ENCODE assay signal across 12 mouse cellular contexts in genomic region chr14:102983686-102984085, GRCm38 (mm10). TPM values are rescaled to one million over a fixed set of nuclear protein-coding genes. Genes with fewer than 3 reads are reported as not detected.
DNase-seq lines count a peak whose midpoint lies in the region; ATAC-seq and TF ChIP-seq lines count a peak whose summit lies in the region.
"Had no signal": no experiment of that assay in that cellular context is flagged by ENCODE, and none has a peak within 500 bp of the region (broad histone marks: within the 10 kb centered on the region; RNA-seq: fewer than 3 reads in every experiment).

No protein-coding gene starts in this region.

- 0 out of 2 replicates have a peak overlapping the region, but pooled peaks have one; percentile 67 for H3K4me3 ChIP-seq in heart, embryonic 11.5 days (ENCODE audit: low read depth, low read length)
- 0 out of 2 replicates have a peak overlapping the region, but pooled peaks have one; percentile 58 for H3K4me3 ChIP-seq in lung, embryonic 15.5 days
- H3K4me3 ChIP-seq in hindbrain, embryonic 13.5 days, result no peak overlapping the region
- H3K4me3 ChIP-seq in liver, postnatal 0 days (ENCODE audit: low read depth, low read length), result no peak overlapping the region

- H3K4me2 ChIP-seq in heart, embryonic 11.5 days, result peak overlapping the region; percentile 97
- peak overlapping the region; percentile 94; the same call in 1 of the 2 replicates for H3K4me2 ChIP-seq in lung, embryonic 15.5 days
- peak overlapping the region; percentile 89; the same call in 1 of the 2 replicates for H3K4me2 ChIP-seq in hindbrain, embryonic 13.5 days
- H3K4me2 ChIP-seq in liver, postnatal 0 days (ENCODE audit: low read depth, low read length), result peak overlapping the region; percentile 77

- 70% methylated on average over 8 of the region's 8 CpGs for WGBS in heart, embryonic 11.5 days (ENCODE audit: insufficient replicate concordance)
- WGBS in lung, embryonic 15.5 days, result 63% methylated on average over 8 of the region's 8 CpGs
- 76% methylated on average over 8 of the region's 8 CpGs for WGBS in hindbrain, embryonic 13.5 days
- 49% methylated on average over 8 of the region's 8 CpGs for WGBS in liver, postnatal 0 days (ENCODE audit: insufficient replicate concordance)

- no peaks in the 10 kb centered on the region for H3K36me3 ChIP-seq in heart, embryonic 11.5 days (ENCODE audit: control insufficient read depth, insufficient read depth, low read length)
- H3K36me3 ChIP-seq in lung, embryonic 15.5 days, result no peaks in the 10 kb centered on the region
- no peaks in the 10 kb centered on the region for H3K36me3 ChIP-seq in hindbrain, embryonic 13.5 days
- no peaks in the 10 kb centered on the region for H3K36me3 ChIP-seq in liver, postnatal 0 days (replicated peaks; ENCODE audit: insufficient read depth, low read length)

- no peak overlapping the region for H3K9ac ChIP-seq in heart, embryonic 11.5 days (ENCODE audit: low read depth, low read length)
- H3K9ac ChIP-seq in lung, embryonic 15.5 days, result no peak overlapping the region
- H3K9ac ChIP-seq in hindbrain, embryonic 13.5 days, result no peak overlapping the region
- H3K9ac ChIP-seq in liver, postnatal 0 days (replicated peaks), result no peak overlapping the region

- DNase-seq in heart, postnatal 4 days, result no peak
- DNase-seq in lung, postnatal 14 days, result no peak
- no peak for DNase-seq in liver, postnatal 0 days
- no peak for DNase-seq in frontal cortex, postnatal 10 days (ENCODE audit: low spot score in 2 of 2)
- DNase-seq in spleen, postnatal 10 days (ENCODE audit: low spot score in 2 of 2), result no peak
- DNase-seq: adrenal gland, postnatal 14 days; B cell, adult 2 months; cerebellum, adult 11-12 months; kidney, adult 9 months had no signal

- H3K4me1 ChIP-seq in heart, embryonic 11.5 days (ENCODE audit: control insufficient read depth, insufficient read depth, low read length), result no peaks in the 10 kb centered on the region; the same call in 1 of the 2 replicates
- H3K4me1 ChIP-seq in lung, embryonic 15.5 days, result peaks cover 10% of the 10 kb centered on the region; the same call in 1 of the 2 replicates
- peaks cover 24% of the 10 kb centered on the region for H3K4me1 ChIP-seq in hindbrain, embryonic 13.5 days (replicated peaks)
- peaks cover 7% of the 10 kb centered on the region for H3K4me1 ChIP-seq in liver, postnatal 0 days (ENCODE audit: insufficient read depth)

- no peak for ATAC-seq in heart, embryonic 11.5 days (replicated peaks; ENCODE audit: insufficient number of reproducible peaks, low FRiP score, low TSS enrichment)
- ATAC-seq in lung, embryonic 15.5 days (ENCODE audit: borderline replicate concordance, extremely low read depth, low FRiP score, low TSS enrichment), result no peak
- no peak for ATAC-seq in hindbrain, embryonic 13.5 days (ENCODE audit: low FRiP score)
- ATAC-seq in liver, postnatal 0 days, result no peak

- no peak for TF ChIP-seq EP300 in liver, postnatal 0 days (IDR thresholded peaks at IDR 0.05; ENCODE audit: low read depth)

- H3K27ac ChIP-seq in heart, embryonic 11.5 days (ENCODE audit: low read depth, low read length), result no peak overlapping the region
- no peak overlapping the region for H3K27ac ChIP-seq in lung, embryonic 15.5 days
- no peak overlapping the region for H3K27ac ChIP-seq in hindbrain, embryonic 13.5 days
- H3K27ac ChIP-seq in liver, postnatal 0 days (ENCODE audit: low read depth), result no peak overlapping the region

- no peaks in the 10 kb centered on the region for H3K9me3 ChIP-seq in heart, embryonic 11.5 days (replicated peaks; ENCODE audit: control insufficient read depth, low read length)
- H3K9me3 ChIP-seq in lung, embryonic 15.5 days, result no peaks in the 10 kb centered on the region
- no peaks in the 10 kb centered on the region for H3K9me3 ChIP-seq in hindbrain, embryonic 13.5 days
- no peaks in the 10 kb centered on the region for H3K9me3 ChIP-seq in liver, postnatal 0 days (ENCODE audit: low read length)

- H3K27me3 ChIP-seq in heart, embryonic 11.5 days (ENCODE audit: control insufficient read depth, insufficient read depth, low read length), result no peaks in the 10 kb centered on the region
- peaks cover 11% of the 10 kb centered on the region for H3K27me3 ChIP-seq in lung, embryonic 15.5 days
- peaks cover 11% of the 10 kb centered on the region for H3K27me3 ChIP-seq in hindbrain, embryonic 13.5 days
- peaks cover 11% of the 10 kb centered on the region for H3K27me3 ChIP-seq in liver, postnatal 0 days (ENCODE audit: insufficient read depth, low read length)

- no peak for TF ChIP-seq CTCF in liver, postnatal 0 days (IDR thresholded peaks at IDR 0.05; ENCODE audit: low read depth)

RNA-seq across cellular contexts. Expression of gene Kctd12, which starts 1.2 kb away (rescaled TPM):
- polyA plus RNA-seq in heart, embryonic 11.5 days (2014; fragmentation: Nextera tagmentation; extraction: Ambion mirVana), result 5.6 and 6.8 TPM in 2 replicates
- 10 to 100 TPM; 58.2 to 58.8 TPM for total RNA-seq in heart, postnatal 4 days (2021)
- polyA plus RNA-seq in lung, embryonic 15.5 days (2015; fragmentation: Nextera tagmentation; extraction: Ambion mirVana), result 5.7 and 6.9 TPM in 2 replicates
- polyA plus RNA-seq in hindbrain, embryonic 13.5 days (2015; fragmentation: Nextera tagmentation; extraction: Ambion mirVana), result 9.1 and 16.1 TPM in 2 replicates
- polyA plus RNA-seq in liver, postnatal 0 days (2015; fragmentation: Nextera tagmentation; extraction: Ambion mirVana), result 2.6 and 3.4 TPM in 2 replicates

Comparison
In these comparisons a context has a peak if more than half of its experiments do, and no peak if none do; other contexts are left out.
1. H3K4me3 ChIP-seq: peak in heart, embryonic 11.5 days (single experiment) and lung, embryonic 15.5 days (single experiment); none in hindbrain, embryonic 13.5 days (single experiment) and liver, postnatal 0 days (single experiment).
2. Peak in every context shown above with its lines, with median percentiles within 50 percentile points of each other: H3K4me2 ChIP-seq.